Mouse (Mus musculus): Measurements from ENCODE around the gene Iqcf6. TPM values are rescaled to one million over a fixed set of nuclear protein-coding genes. Genes with fewer than 3 reads are reported as not detected.
"Not testable (repeated sequence)": the region's sequence is repeated elsewhere in the genome, so short reads cannot be mapped to it uniquely, and the experiment has no call there.

Iqcf6 gene
- polyA plus RNA-seq, 1 experiment from 2014 or later = not detected

DNA sequence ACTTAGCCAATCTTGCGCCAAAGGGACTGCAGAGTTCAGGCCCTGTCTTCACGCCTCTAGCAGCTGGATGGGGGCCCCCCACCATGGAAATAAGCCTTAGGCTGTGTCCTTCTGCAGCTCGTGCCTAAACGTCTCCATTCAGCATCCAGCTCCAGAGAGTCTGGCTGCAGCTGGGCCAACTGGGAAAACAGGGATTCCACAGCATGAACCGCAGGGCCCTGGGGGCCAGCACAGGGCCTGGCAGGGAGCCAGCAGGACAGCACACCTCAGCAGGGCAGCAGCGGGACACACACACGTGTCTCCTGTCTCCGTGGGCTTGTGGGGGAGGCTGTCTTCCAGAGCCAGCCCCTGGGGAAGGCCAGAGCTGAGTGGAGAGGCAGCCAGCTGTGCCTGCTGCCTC lies 1.4 kb downstream of the Iqcf6 start:
- H3K4me3 ChIP-seq (replicated peaks); H3K4me1 ChIP-seq (replicated peaks); H3K36me3 ChIP-seq; H3K27ac ChIP-seq; H3K4me2 ChIP-seq (replicated peaks); H3K27me3 ChIP-seq (replicated peaks); H3K9me3 ChIP-seq; H3K9ac ChIP-seq: not testable (repeated sequence)
- ATAC-seq = 0 out of 2 replicates have a peak, but pooled peaks have one; percentile 15
- 22% methylated on average over 8 of the region's 8 CpGs for WGBS

GRCm38 (mm10) chr9:106632185-106632584 lies 5.8 kb downstream of the Iqcf6 start:
- Histone ChIP-seq H3K27me3 (replicated peaks) (no peaks in the 10 kb centered on the region), H3K4me1 (replicated peaks) (no peaks in the 10 kb centered on the region), H3K9me3 (no peaks in the 10 kb centered on the region), H3K4me2 (replicated peaks) (no peak overlapping the region), H3K9ac (no peak overlapping the region), H3K4me3 (replicated peaks) (no peak overlapping the region), H3K36me3 (no peaks in the 10 kb centered on the region), H3K27ac (no peak overlapping the region)
- no peak for ATAC-seq
- 64% methylated on average over 5 of the region's 5 CpGs for WGBS

DNA sequence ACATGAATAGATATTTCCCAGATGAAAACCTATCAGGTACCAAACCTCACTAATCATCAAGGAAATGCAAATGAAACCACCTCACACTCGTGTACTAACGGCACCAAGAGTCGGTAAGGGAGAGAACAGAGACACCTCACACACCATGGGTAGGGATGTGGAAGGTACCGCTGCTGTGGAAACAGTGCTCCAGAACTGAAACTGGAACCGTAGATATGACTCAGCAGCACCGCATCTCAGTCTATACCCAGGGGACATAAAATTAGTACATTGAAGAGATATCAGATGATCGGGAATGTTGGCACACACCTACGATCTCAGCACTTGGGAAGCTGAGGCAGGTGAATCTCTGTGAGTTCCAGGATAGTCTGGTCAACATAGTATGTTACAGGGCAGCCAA lies 11.8 kb downstream of the Iqcf6 start:
- no peak for ATAC-seq
- Histone ChIP-seq H3K9me3 (no peaks in the 10 kb centered on the region), H3K4me1 (replicated peaks) (no peaks in the 10 kb centered on the region), H3K27me3 (replicated peaks) (no peaks in the 10 kb centered on the region), H3K27ac (no peak overlapping the region), H3K9ac (no peak overlapping the region), H3K36me3 (no peaks in the 10 kb centered on the region), H3K4me2 (replicated peaks) (no peak overlapping the region), H3K4me3 (replicated peaks) (no peak overlapping the region)
- WGBS = 93% methylated on average over 8 of the region's 8 CpGs

DNA sequence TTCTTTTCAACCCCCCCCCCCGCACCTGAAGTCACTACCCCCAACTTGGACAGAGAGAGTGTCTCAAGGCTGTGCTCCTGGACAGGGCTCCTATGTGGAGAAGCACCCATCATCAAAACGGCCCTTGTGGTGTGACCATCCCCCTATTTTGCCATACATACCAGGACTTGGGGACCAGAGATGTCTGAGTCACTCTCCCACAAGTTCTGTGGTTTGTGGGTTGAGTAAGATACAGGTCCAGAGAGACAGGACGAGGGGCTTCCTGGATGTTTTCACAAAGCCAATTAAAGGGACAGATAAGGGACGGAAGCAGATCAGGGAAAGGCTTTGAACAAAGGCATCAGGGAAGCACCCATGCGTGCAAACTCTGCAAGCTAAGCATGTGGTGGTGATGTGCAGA lies 15.0 kb downstream of the Iqcf6 start:
- 54% methylated on average over 5 of the region's 5 CpGs for WGBS
- Histone ChIP-seq H3K4me3 (replicated peaks) (no peak overlapping the region), H3K27me3 (replicated peaks) (no peaks in the 10 kb centered on the region), H3K36me3 (no peaks in the 10 kb centered on the region), H3K4me2 (replicated peaks) (no peak overlapping the region), H3K4me1 (replicated peaks) (no peaks in the 10 kb centered on the region), H3K27ac (no peak overlapping the region), H3K9ac (no peak overlapping the region), H3K9me3 (no peaks in the 10 kb centered on the region)
- ATAC-seq = no peak

DNA sequence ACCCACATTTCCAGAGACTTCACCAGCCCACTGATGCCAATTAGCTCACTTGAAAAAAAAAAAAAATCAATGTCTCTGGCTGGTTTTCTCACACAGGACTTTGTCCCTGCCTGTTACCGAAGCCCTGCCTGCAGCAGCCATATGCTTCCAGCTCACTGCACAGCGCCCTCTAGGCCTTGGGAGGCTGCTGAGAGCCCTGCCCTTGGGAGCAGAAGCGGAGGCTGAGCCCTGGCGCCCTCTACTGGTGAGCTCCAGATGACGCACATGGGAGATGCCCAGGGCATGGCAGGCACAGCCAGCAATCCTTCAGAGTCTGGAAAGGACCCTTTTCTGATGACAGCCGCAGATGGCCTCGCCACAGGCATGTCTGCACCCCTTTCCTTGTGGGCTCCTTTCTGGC lies 16.7 kb downstream of the Iqcf6 start:
- WGBS = 31% methylated on average over 7 of the region's 7 CpGs
- peak; percentile 56; the same call in 1 of the 2 replicates for ATAC-seq

DNA sequence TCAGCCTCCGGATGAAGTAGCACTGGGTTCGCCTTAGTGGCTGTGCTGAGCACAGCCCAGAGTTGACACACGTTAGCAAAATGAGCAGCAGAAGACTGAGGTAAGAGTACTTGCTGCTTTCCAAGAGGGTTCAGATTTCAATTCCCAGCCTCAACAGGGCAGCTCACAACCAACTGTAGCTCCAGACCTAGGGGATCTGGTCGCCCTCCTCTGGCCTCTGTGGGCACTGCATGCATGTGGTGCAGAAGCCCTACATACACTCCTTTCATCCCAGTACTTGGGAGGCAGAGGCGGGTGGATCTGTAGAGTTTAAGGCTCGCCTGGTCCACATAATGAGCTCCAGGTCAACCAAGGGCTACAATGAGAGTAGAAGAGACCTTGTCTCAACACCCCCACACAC lies 17.4 kb downstream of the Iqcf6 start:
- H3K27ac ChIP-seq = no peak overlapping the region
- H3K4me1 ChIP-seq (replicated peaks) = no peaks in the 10 kb centered on the region
- no peak for ATAC-seq
- no peaks in the 10 kb centered on the region for H3K36me3 ChIP-seq
- H3K4me2 ChIP-seq (replicated peaks) = no peak overlapping the region
- no peak overlapping the region for H3K4me3 ChIP-seq (replicated peaks)
- H3K9me3 ChIP-seq = no peaks in the 10 kb centered on the region
- 0 out of 2 replicates have a peak, but pooled peaks cover 3% of the 10 kb centered on the region for H3K27me3 ChIP-seq (replicated peaks)
- 67% methylated on average over 6 of the region's 6 CpGs for WGBS
- no peak overlapping the region for H3K9ac ChIP-seq

More for the DNA sequence above, 16.7 kb downstream of the Iqcf6 start:
- H3K4me3 ChIP-seq (replicated peaks) = no peak overlapping the region
- no peak overlapping the region for H3K4me2 ChIP-seq (replicated peaks)
- H3K27ac ChIP-seq = no peak overlapping the region
- 0 out of 2 replicates have a peak, but pooled peaks cover 3% of the 10 kb centered on the region for H3K27me3 ChIP-seq (replicated peaks)
- H3K9ac ChIP-seq = no peak overlapping the region
- no peaks in the 10 kb centered on the region for H3K4me1 ChIP-seq (replicated peaks)
- H3K9me3 ChIP-seq = no peaks in the 10 kb centered on the region
- no peaks in the 10 kb centered on the region for H3K36me3 ChIP-seq

GRCm38 (mm10) chr9:106645684-106646271 lies 19.4 kb downstream of the Iqcf6 start:
- ATAC-seq = no peak
- H3K4me1 ChIP-seq (replicated peaks) = no peaks in the 10 kb centered on the region
- 77% methylated on average over 9 of the region's 9 CpGs for WGBS
- H3K4me2 ChIP-seq (replicated peaks) = no peak overlapping the region
- H3K9me3 ChIP-seq = no peaks in the 10 kb centered on the region
- H3K27me3 ChIP-seq (replicated peaks) = 0 out of 2 replicates have a peak, but pooled peaks cover 3% of the 10 kb centered on the region
- H3K9ac ChIP-seq = no peak overlapping the region
- no peaks in the 10 kb centered on the region for H3K36me3 ChIP-seq
- no peak overlapping the region for H3K4me3 ChIP-seq (replicated peaks)
- H3K27ac ChIP-seq = no peak overlapping the region

- Histone ChIP-seq H3K27ac (no peak overlapping the region), H3K9me3 (no peaks in the 10 kb centered on the region)
- ATAC-seq = no peak
These were observed 20.8 kb downstream of the Iqcf6 start for GRCm38 (mm10) chr9:106647226-106647625.

DNA sequence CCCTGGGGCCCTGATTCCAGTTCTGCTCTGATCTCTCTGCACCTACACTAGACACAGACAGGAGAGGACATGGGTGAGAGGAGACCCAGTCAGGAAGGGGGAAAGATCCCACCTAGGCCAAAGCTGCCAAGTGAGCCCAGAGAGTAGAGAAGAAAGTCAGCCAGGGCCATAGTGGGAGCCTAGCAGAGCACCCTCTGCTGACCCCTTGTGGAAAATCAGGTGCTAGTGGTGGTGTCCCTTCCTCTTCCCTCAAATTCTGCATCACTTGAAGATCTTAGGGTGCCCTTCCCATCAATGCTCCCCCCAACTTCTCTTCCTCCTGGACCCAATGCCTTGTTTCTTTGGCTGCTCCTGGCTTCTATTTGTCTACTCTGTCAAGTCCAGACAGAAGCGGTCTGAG lies 26.3 kb downstream of the Iqcf6 start:
- Histone ChIP-seq H3K9ac (no peak overlapping the region), H3K9me3 (no peaks in the 10 kb centered on the region), H3K27ac (no peak overlapping the region), H3K27me3 (replicated peaks) (peaks cover 27% of the 10 kb centered on the region), H3K4me2 (replicated peaks) (no peak overlapping the region), H3K36me3 (no peaks in the 10 kb centered on the region), H3K4me1 (replicated peaks) (peaks cover 6% of the 10 kb centered on the region), H3K4me3 (replicated peaks) (no peak overlapping the region)
- ATAC-seq = no peak
- 74% methylated on average over 1 of the region's 1 CpGs for WGBS

More at GRCm38 (mm10) chr9:106647226-106647625, 20.8 kb downstream of the Iqcf6 start:
- Histone ChIP-seq H3K36me3 (no peaks in the 10 kb centered on the region), H3K4me3 (replicated peaks) (no peak overlapping the region), H3K27me3 (replicated peaks) (0 out of 2 replicates have a peak, but pooled peaks cover 3% of the 10 kb centered on the region), H3K4me1 (replicated peaks) (no peaks in the 10 kb centered on the region), H3K9ac (no peak overlapping the region), H3K4me2 (replicated peaks) (no peak overlapping the region)
- WGBS = 66% methylated on average over 27 of the region's 27 CpGs

DNA sequence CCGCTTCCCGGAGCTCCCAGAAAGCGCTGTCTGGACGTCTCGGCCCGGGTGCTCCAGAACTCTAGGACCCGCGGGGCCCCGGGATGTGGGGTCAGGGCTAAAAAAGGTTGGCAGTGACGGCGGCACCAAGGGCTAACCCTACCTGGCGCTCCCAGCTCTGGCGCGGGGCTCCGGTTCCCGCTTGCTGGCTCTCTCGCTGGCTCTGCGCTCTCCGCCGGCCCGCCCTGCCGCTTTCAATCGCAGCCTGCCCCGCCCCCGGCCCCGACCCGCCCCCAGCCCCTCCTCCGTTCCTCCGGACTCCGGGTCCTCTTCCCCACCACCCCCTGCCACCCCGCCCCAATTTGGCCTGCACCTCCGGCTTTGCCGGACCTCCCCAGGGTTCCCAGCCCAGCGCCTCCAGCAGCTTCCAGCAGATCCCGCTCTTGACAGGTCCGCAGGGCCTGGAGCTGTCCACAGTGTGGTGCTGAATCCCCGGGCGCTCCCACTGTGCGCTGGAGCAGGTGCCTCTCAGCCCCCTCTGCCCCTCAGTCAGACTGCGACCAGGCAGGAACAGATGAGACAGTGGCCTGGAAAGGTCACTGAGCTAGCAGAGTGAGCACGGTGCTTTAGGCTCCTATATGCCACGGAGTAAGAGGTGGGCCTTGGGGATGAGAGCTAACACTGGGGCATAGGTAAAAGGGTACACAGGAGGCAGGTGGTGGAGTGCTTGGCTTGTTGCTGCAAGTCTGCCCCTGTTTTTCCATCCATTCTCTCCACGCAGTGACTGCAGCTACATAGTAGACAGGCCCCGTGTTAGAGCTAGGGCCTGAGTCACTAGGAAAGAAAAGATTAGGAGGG lies 29.7 kb downstream of the Iqcf6 start, which contains the start of gene Grm2:
Gene Grm2 (minus strand): TSS at position 199 of the 837 bp plus-strand sequence.
- 2% methylated on average over 43 of the region's 44 CpGs for WGBS
- peak within 1 kb of the TSS; percentile 29 for H3K4me3 ChIP-seq (replicated peaks)
- no peaks in the 10 kb centered on the region for H3K9me3 ChIP-seq
- H3K27ac ChIP-seq = no peak within 1 kb of the TSS
- no peak within 1 kb of the TSS for H3K9ac ChIP-seq
- H3K36me3 ChIP-seq = peaks cover 3% of the 10 kb centered on the region; the same call in 1 of the 2 replicates
- peak; percentile 83 for ATAC-seq
- peaks cover 6% of the 10 kb centered on the region for H3K4me1 ChIP-seq (replicated peaks)
- H3K27me3 ChIP-seq (replicated peaks) = peaks cover 26% of the 10 kb centered on the region
- peak within 1 kb of the TSS; percentile 67 for H3K4me2 ChIP-seq (replicated peaks)

DNA sequence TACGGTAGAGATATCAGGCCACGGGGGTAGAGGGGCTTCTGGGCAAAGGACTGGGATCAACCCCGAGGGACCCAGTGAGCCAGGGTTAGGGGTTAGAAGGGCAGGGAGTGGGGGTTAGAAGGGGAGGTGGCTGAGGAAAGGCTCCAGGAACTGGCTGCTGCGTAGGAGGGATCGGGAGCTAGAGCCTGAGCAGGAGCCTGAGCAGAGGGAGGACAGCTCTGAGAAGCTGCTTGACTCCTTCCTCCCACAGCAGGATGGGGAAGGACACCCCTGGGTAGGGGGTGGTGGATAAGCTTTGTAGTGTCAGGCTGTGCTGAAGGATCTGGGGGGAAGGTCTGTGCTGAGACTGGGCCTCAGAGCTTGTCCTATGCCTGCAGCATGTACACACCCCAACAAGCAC lies 30.4 kb downstream of the Iqcf6 start:
- peaks cover 26% of the 10 kb centered on the region for H3K27me3 ChIP-seq (replicated peaks)
- ATAC-seq = no peak
- no peak overlapping the region for H3K4me2 ChIP-seq (replicated peaks)
- no peak overlapping the region for H3K9ac ChIP-seq
- no peak overlapping the region for H3K4me3 ChIP-seq (replicated peaks)
- H3K4me1 ChIP-seq (replicated peaks) = peaks cover 6% of the 10 kb centered on the region
- H3K9me3 ChIP-seq = no peaks in the 10 kb centered on the region
- H3K36me3 ChIP-seq = peaks cover 3% of the 10 kb centered on the region; the same call in 1 of the 2 replicates
- WGBS = 49% methylated on average over 5 of the region's 5 CpGs
- H3K27ac ChIP-seq = no peak overlapping the region

GRCm38 (mm10) chr9:106657592-106657991 lies 31.2 kb downstream of the Iqcf6 start:
- ATAC-seq = no peak
- no peaks in the 10 kb centered on the region for H3K9me3 ChIP-seq
- WGBS = 43% methylated on average over 5 of the region's 5 CpGs

More at GRCm38 (mm10) chr9:106657592-106657991, 31.2 kb downstream of the Iqcf6 start:
- H3K27ac ChIP-seq = no peak overlapping the region
- H3K9ac ChIP-seq = no peak overlapping the region
- peaks cover 6% of the 10 kb centered on the region for H3K4me1 ChIP-seq (replicated peaks)
- H3K27me3 ChIP-seq (replicated peaks) = peaks cover 26% of the 10 kb centered on the region
- H3K36me3 ChIP-seq = peaks cover 3% of the 10 kb centered on the region; the same call in 1 of the 2 replicates
- no peak overlapping the region for H3K4me3 ChIP-seq (replicated peaks)
- H3K4me2 ChIP-seq (replicated peaks) = no peak overlapping the region
